Mouse (Mus musculus) E14TG2a.4 (cell line): Measurements from ENCODE around the gene Tbxa2r.

Experiments used
- CTCF ChIP-seq: conservative IDR thresholded peaks from 2 replicates; pipeline ENCODE4 v1.5.1; 2014; ENCODE audit warnings: low read length
- NANOG ChIP-seq: IDR thresholded peaks from 2 replicates; pipeline ENCODE4 v1.6.1; 2014; ENCODE audit warnings: borderline replicate concordance, low read length, mixed read lengths
- POU5F1 ChIP-seq: IDR thresholded peaks from 2 replicates; pipeline ENCODE4 v1.6.1; 2014; ENCODE audit warnings: low read length, borderline replicate concordance

DNA sequence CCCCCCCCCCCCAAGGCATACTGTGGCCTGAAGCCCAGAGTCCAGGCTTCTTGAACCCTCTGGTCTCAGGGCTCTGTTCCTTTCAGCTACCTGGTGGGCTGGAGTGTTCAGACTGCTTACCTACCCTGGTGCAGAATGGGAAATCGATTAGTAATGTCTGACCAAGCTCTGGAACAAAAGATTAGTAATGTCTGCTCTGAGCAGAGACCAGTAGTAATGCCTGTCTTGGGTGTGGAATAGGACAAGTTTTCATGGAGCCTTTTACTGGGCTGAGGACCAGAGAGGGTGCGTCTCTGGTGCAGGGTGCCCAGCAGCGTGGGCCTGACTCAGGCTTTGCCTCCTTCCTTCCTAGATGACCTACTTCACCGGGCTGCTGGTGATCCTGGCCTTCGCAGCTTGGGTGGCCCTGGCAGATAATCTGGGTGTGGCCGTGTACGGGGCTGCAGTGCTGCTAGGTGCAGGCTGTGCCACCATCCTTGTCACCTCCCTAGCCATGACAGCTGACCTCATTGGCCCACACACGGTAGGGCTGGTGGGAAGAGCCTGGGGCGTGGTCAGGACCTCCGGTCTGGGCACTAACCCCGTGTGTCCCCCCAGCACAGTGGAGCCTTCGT lies 33.9 kb downstream of the Tbxa2r start:
- no peak for TF ChIP-seq CTCF
- no peak for TF ChIP-seq POU5F1
- no peak for TF ChIP-seq NANOG
